Mouse (Mus musculus): ENCODE data around the gene Tmeff2. TPM values are rescaled to one million over a fixed set of nuclear protein-coding genes. Genes with fewer than 3 reads are reported as not detected.
"Not testable (repeated sequence)": the region's sequence is repeated elsewhere in the genome, so short reads cannot be mapped to it uniquely, and the experiment has no call there.

Gene Tmeff2
- 10 to 100 TPM; 57.3 to 60.8 TPM for total RNA-seq (2021)
- long read RNA-seq, experiment 1, transcript Tmeff2-201 (10 exons, 3,343 nt), result major isoform, 86 of 106 reads
- long read RNA-seq, experiment 1, partial matches to known transcripts, result 8 of 106 reads
- long read RNA-seq, experiment 1, other reads (novel, unspliced or antisense), result 12 of 106 reads
- long read RNA-seq, experiment 2, transcript Tmeff2-201 (10 exons, 3,343 nt), result major isoform, 113 of 130 reads
- long read RNA-seq, experiment 2, partial matches to known transcripts, result 5 of 130 reads
- long read RNA-seq, experiment 2, other reads (novel, unspliced or antisense), result 12 of 130 reads

DNA sequence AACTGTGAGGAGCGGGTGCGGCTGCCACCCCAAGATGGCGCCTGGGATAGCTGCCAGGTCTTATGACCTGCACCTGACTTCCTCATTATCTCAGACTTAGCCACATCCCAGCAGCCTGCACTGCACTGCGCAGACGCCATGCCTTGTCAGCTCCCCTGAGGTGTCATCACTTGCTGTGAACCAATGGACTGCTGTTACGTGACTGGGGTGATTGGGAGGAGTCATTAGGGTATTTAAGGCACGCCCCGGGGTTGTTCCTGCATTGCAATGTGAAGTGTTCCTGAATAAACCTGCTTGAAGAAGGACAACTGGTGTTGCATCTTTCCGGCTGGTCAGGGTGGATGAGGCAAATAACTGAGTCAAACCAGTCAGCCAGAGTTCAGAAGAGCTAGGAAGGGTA is at the start of gene Tmeff2:
Gene Tmeff2, plus strand, starts transcription at position 262 of the 400 bp plus-strand sequence.
- H3K27ac ChIP-seq; H3K4me3 ChIP-seq; DNase-seq (ENCODE audit: low spot score in 2 of 2): not testable (repeated sequence)

DNA sequence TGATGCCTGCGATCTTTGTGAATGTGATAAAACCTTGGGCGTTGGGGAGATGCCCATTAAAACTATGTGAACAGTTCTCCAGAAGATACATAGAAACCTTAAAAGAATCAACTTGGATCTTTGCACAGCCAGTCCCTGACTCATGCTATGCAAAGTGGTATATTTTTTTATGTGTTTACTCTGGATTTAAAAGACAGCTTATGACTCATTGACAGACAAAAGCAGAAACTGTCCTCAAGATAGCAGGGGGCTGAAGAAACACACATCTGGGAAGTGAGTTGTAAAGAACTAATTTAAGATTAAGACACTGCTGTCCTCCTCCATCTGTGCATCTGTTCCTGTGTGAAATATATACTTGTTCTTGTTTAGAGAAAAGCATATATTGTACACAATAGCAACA is 38.9 kb upstream of the Tmeff2 start:
- no peak for TF ChIP-seq CTCF (conservative IDR thresholded peaks at IDR 0.05)
- Histone ChIP-seq H3K4me3 (no peak overlapping the region), H3K27ac (no peak overlapping the region)
- no peak for DNase-seq (ENCODE audit: low spot score in 2 of 2)

DNA sequence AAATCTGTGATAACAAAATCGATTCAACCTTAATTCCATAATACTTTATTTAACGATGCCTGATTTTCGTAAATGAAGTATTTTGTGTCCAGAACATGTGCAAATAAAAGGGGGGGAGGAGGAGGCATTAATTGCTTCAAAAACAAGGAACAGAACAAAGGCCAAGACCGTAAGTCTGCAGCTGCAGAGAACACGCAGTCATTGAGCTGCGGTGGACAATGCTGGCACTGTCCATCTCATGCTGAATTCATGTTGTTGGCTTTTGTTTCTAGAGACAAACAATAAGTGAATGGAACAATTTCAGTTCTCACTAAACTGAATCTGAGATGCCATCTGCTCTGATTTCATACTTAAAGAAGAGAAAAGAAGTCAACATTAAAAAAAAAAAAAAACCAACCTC is 2.8 kb upstream of the Tmeff2 start:
- Histone ChIP-seq H3K27ac (peak overlapping the region; percentile 64), H3K4me3 (no peak overlapping the region)
- DNase-seq (ENCODE audit: low spot score in 2 of 2), result peak in 1 of 2 experiments; percentile 8
- TF ChIP-seq CTCF (conservative IDR thresholded peaks at IDR 0.05), result no peak

DNA sequence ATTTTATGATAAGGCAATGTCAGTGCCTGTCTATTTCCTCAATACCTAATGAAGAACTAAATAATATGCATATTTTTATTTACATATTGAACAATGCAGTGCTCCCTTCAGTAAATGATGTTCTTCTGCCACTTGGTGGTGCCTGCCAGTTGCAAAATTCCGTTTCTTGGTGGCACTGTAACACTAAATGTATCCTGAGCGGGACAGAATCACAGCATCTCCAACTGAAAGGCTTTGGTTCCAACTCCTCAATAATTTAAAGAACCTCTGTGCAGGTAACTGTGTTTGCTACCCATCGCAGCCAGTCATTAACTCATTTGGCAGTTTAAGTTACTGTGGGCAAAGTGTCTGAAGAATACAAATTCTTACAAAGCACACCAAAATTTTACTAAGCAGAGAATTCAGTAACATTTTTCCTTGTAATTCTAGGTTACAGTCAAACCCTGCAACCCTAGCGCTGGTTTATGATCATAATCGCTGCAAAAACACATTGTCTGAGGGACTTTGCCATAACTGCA is 24.4 kb downstream of the Tmeff2 start:
- peak; percentile 79 for TF ChIP-seq CTCF (conservative IDR thresholded peaks at IDR 0.05)
- Histone ChIP-seq H3K27ac (peak overlapping the region; percentile 94), H3K4me3 (peak overlapping the region; percentile 93)
- DNase-seq (ENCODE audit: low spot score in 2 of 2), result peak; percentile 42 to 63

DNA sequence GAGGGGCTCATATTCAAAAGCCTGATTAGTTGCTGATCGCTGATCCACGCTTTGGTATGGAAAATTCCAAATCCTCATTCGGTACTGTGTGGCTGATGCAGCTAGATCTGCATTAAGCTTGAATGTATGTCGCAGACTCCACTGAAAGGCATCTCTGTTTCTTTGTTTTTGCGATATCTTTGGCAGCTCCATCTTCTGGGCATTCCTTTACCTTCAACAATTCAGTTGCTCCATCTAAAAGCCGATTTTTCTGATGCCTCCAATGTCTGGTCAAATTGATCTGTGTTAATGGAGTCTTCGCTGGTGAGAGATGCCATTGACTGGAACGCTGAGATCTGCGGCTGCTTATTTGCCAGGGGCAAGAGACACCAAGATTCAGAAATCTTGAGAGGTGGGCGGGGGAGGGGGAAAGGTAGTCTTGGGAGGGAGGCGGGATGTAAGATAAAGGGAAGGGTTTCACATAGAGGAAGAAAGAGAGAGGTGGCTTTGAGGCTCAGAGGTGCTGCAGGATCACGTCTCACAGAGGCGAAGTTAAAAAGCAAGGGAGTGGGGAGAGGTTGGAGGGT is 25.0 kb downstream of the Tmeff2 start:
- H3K4me3 ChIP-seq, result peak overlapping the region; percentile 93
- H3K27ac ChIP-seq, result peak overlapping the region; percentile 94
- peak; percentile 9 to 33 for DNase-seq (ENCODE audit: low spot score in 2 of 2)
- TF ChIP-seq CTCF (conservative IDR thresholded peaks at IDR 0.05), result no peak

DNA sequence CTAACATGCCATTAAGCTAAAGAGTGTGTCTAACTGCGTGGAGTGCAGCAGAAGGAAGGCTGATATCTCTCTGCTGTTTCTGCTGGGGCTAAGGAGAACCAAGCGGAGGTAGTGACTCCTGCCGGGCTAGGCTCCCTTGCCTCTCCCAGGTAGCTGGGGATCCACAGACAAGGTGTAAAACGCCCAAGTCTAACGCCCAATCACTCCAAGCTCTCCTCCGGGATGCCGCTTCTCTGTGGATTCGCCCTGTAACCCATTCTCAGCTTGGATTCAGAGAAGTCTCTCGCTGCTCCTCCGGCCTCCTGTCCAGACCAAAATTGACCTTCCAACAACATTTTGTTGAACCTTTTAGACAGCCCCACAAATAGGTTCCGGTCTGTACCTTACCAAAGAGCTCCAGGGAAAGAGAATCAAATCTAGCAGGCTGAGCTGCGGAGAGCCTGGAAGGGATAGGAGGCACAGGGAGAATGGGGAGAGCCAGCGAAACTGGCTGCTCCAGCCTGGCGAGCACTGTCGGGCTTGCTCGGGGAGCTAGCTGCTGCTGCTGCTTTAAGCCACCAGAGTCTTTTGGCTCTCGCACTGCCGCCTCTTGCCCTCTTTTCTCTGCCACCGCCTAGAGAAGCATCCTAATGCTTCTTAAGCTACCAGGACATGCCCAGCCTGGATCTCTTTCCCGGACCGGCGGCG is 26.1 kb downstream of the Tmeff2 start:
- Histone ChIP-seq H3K27ac (peak overlapping the region; percentile 94), H3K4me3 (peak overlapping the region; percentile 93)
- peak; percentile 30 to 31 for DNase-seq (ENCODE audit: low spot score in 2 of 2)
- TF ChIP-seq CTCF (conservative IDR thresholded peaks at IDR 0.05), result no peak

DNA sequence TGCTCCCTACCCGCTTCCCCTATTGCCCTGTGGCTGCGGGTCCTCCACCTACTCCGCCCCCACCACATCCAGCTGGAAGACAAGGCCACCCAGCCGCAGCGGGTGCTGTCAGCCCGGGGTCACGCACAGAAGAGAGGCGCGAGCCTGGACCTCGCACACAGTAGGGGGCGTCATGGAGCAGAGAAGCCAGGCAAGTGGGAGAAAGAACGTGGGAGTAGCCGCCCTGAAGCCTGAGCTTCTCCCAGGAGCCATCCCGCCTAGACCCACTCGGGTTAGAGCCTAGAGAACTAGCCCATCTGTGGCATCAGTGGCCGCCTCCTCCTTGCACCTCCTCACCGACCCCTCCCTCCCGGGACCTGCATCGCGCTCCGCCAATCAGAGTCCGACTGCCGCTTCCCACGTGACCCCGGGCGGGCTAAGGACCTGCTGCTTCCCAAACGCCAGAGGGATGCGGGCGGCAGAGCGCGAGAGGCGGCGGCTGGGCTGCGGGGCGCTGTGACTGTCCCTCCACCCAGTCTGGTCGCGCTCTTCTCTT is 26.7 kb downstream of the Tmeff2 start:
- peak; percentile 96 to 98 for DNase-seq (ENCODE audit: low spot score in 2 of 2)
- H3K4me3 ChIP-seq, result peak overlapping the region; percentile 93
- TF ChIP-seq CTCF (conservative IDR thresholded peaks at IDR 0.05), result peak; percentile 76
- H3K27ac ChIP-seq, result peak overlapping the region; percentile 94

DNA sequence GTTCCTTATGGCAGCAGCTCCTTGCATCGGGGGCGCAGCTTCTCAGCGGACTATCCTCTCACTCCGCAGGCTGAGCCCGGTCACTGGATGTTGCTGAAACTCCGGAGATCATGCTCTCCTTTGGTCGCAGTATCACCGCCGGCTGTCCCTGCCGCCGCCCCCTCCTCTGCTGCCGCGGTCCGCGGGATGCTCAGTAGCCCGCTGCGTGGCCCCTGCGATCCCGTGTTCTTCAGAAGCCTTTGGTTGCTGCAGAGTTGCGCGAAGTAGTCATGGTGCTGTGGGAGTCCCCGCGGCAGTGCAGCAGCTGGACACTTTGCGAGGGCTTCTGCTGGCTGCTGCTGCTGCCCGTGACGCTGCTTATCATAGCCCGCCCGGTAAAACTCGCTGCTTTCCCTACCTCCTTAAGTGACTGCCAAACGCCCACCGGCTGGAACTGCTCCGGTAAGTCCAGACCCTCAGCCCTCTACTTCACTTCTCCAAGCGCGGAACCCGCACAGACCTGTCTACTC is 27.3 kb downstream of the Tmeff2 start:
- DNase-seq (ENCODE audit: low spot score in 2 of 2), result peak; percentile 16 to 30
- Histone ChIP-seq H3K27ac (peak overlapping the region; percentile 94), H3K4me3 (peak overlapping the region; percentile 93)
- TF ChIP-seq CTCF (conservative IDR thresholded peaks at IDR 0.05), result no peak

DNA sequence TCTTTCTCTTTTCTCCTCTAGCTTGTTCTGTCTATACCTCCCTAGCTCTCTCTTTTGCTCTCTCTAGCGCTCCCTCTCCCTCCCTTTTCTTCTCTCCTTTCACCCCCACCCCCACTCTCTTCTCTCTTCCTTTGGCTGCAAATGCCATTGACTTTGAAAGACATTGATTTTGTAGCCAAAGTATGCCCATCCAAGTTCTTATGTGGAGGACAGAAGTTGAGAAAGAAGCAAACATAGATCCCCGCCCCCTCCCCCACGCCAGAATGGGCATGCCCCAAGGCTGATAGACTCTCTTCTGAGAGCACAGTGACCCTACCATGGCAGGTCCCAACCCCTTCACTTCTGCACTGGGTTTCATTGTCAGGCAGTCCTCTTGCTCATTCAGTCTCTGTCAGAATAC is 28.3 kb downstream of the Tmeff2 start:
- TF ChIP-seq CTCF (conservative IDR thresholded peaks at IDR 0.05), result no peak
- peak overlapping the region; percentile 40 for H3K27ac ChIP-seq
- H3K4me3 ChIP-seq, result peak overlapping the region; percentile 93
- DNase-seq (ENCODE audit: low spot score in 2 of 2), result no peak

DNA sequence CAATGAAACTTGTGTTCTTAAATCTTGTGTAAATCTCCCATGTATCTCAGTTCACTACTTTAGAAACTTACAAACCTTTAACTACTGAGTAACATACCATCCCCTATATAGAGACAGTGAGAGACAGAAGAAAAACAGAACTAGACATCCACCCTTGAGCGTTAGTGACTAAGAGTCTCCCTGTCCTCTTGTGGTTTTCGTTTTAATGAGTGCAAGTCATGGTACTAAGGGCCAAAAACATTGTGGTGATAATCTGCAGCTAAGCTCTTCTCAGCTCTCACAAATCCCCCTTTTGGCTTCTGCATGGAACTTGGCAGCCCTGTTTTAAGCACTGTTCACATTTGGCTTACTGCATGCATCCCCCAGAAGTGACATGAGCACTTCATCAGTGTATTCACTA is 34.6 kb downstream of the Tmeff2 start:
- H3K27ac ChIP-seq, result peak overlapping the region; percentile 29; the same call in 1 of the 2 replicates
- DNase-seq (ENCODE audit: low spot score in 2 of 2), result no peak
- no peak for TF ChIP-seq CTCF (conservative IDR thresholded peaks at IDR 0.05)
- no peak overlapping the region for H3K4me3 ChIP-seq

DNA sequence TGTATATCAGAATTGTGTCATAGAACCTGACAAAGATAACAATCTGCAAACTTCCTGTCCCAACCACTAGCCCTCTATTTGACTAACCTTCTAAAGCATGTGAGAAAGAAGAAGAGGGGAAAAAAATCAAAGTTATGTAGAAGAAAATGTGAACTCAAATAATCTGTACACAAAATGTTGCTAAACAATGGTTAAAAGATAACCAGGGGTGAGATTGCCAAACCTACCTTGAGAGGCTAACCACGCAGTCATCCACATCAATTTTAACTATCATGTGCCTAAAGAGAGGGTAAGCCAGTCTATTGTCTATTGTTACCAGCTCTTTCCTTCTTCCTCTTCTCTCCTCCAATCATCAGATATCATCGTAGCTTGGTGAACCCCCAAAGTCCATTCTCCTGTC is 35.0 kb downstream of the Tmeff2 start:
- TF ChIP-seq CTCF (conservative IDR thresholded peaks at IDR 0.05), result no peak
- H3K4me3 ChIP-seq, result no peak overlapping the region

DNA sequence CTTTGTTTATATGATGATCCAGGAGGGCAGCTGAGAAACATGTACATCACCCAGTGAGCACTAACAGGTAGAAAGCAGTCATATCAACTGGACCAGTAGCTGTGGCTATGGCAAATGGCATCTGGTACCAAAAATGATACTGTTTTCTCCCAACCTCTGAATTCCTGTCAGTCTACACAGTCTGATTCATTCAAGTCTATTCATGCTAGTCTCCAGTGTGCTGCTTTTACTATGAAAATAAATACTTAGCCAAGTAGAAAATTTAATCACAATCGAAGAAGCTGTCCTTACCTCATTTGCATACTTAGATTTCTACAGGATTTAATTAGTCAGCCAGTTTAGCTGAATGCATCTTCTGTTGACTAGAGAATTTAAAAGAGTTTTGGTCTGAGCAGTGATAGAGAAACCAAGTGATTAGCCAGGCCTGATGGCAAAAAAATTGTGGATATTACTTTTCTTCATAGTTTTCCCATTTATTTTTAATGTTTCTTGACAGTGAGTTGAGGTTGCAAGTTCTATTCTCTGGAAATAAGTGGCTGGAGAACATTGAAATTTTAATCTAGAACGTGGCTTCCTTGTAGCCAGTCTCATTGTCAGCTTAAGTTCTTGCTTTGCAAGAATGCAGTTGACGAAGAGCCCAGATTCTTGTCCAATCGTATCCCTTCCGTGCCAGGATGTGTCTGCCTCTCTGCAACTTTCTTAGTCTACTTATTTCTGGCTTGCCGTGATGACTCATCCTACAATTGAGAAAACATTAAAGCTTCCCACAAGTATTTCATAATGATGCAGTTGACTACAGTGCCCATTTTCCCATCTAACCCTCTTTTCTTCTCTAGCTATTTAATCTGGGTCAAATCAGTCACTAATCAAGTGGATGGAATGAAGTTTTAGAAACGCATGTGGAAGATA is 39.9 kb downstream of the Tmeff2 start:
- TF ChIP-seq CTCF (conservative IDR thresholded peaks at IDR 0.05), result no peak
- no peak overlapping the region for H3K27ac ChIP-seq
- no peak overlapping the region for H3K4me3 ChIP-seq
- no peak for DNase-seq (ENCODE audit: low spot score in 2 of 2)

More for the DNA sequence above, 35.0 kb downstream of the Tmeff2 start:
- peak overlapping the region; percentile 29; the same call in 1 of the 2 replicates for H3K27ac ChIP-seq
- DNase-seq (ENCODE audit: low spot score in 2 of 2), result no peak
